Mouse (Mus musculus) liver, embryonic 15.5 days (tissue): ENCODE data around the gene Tesk2. TPM values are rescaled to one million over a fixed set of nuclear protein-coding genes. Genes with fewer than 3 reads are reported as not detected.

Source experiments
- polyA plus RNA-seq: library from polyadenylated mRNA; unstranded; fragments of >200 nt; fragmentation: Nextera tagmentation; extraction: Ambion mirVana; gene quantifications from 2 replicates; pipeline ENCODE4 v1.2.1, GENCODE M21; 2015

Tesk2 gene
- polyA plus RNA-seq, 1 experiment from 2014 or later: 4.7 TPM

Other genes starting within 250 kb of the Tesk2 start
- gene Ipp, start 213.4 kb upstream of the Tesk2 start, polyA plus RNA-seq: 13.3 and 13.6 TPM in 2 replicates
- 19.2 and 21.3 TPM in 2 replicates for gene Tmem69, start 165.0 kb upstream of the Tesk2 start, polyA plus RNA-seq
- 12.6 and 13.4 TPM in 2 replicates for gene Gpbp1l1, start 163.3 kb upstream of the Tesk2 start, polyA plus RNA-seq
- gene Ccdc17, start 124.3 kb upstream of the Tesk2 start, polyA plus RNA-seq: 1.1 and 2.3 TPM in 2 replicates
- gene Nasp, start 93.0 kb upstream of the Tesk2 start, polyA plus RNA-seq: 42.7 and 49.9 TPM in 2 replicates
- 291 and 322 TPM in 2 replicates for gene Akr1a1, start 69.3 kb upstream of the Tesk2 start, polyA plus RNA-seq
- gene Prdx1, start 35.4 kb upstream of the Tesk2 start, polyA plus RNA-seq: 835 and 937 TPM in 2 replicates
- gene Mmachc, start 12.5 kb upstream of the Tesk2 start, polyA plus RNA-seq: 8.9 and 9.9 TPM in 2 replicates
- 10.1 and 10.4 TPM in 2 replicates for gene Ccdc163, start 12.4 kb upstream of the Tesk2 start, polyA plus RNA-seq
- gene Toe1, start 86.7 kb downstream of the Tesk2 start, polyA plus RNA-seq: 14.3 and 14.8 TPM in 2 replicates
- 3.0 and 3.2 TPM in 2 replicates for gene Mutyh, start 86.8 kb downstream of the Tesk2 start, polyA plus RNA-seq
- gene Hpdl, start 100.8 kb downstream of the Tesk2 start, polyA plus RNA-seq: 0.18 and 0.30 TPM in 2 replicates
- gene Zswim5, start 156.4 kb downstream of the Tesk2 start, polyA plus RNA-seq: 0.02 and 0.05 TPM in 2 replicates